Mouse (Mus musculus) testis, adult 2 months (tissue): Measurements from ENCODE around the gene Eef2kmt.

Source experiments
- CTCF ChIP-seq: fragments of 200-500 bp; IDR thresholded peaks from 2 replicates; pipeline ENCODE4 v1.5.1; 2012; ENCODE audit warnings: low read depth, mild to moderate bottlenecking, inconsistent platforms, low read length, moderate library complexity; ENCODE audit not compliant: control insufficient read depth, insufficient read depth, insufficient replicate concordance
- POLR2A ChIP-seq: fragments of 200-500 bp; IDR thresholded peaks from 2 replicates; pipeline ENCODE4 v1.6.1; 2012; ENCODE audit warnings: low read depth, mild to moderate bottlenecking, inconsistent platforms, low read length, moderate library complexity; ENCODE audit not compliant: control insufficient read depth

DNA sequence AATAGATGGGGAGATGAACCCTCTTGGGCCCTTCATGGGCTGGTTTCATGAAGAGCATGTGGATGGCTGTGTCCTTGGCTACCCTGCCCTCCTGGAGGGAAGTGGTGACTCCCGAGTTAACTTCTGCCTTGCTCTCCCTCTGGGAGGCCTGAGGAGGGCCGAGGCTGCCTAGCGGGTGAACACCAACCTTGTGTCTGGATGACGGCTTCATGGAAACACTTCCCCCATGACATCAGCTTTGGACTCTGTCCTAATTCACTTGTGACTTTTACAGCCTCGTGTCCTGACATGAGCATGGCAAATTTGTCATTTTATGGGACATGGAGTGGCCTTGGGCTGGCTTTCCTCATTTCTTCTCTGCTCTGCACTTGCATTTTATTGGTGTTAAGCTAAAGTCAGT lies 39.5 kb upstream of the Eef2kmt start:
- TF ChIP-seq POLR2A (no peak), CTCF (no peak)
